Mouse (Mus musculus): ENCODE results near the gene S100a6. TPM values are rescaled to one million over a fixed set of nuclear protein-coding genes. Genes with fewer than 3 reads are reported as not detected.
A peak's percentile ranks its signal among the peaks of the same experiment; 100 is the strongest.

The S100a6 gene
- total RNA-seq (2021) = 14.2 and 31.3 TPM in 2 replicates
- long read RNA-seq, transcript S100a6-201 (3 exons, 731 nt) = major isoform, 11 of 12 reads
- long read RNA-seq, partial matches to known transcripts = 0 of 12 reads
- long read RNA-seq, other reads (novel, unspliced or antisense) = 1 of 12 reads

- peak; percentile 49 for DNase-seq
Observed at GRCm38 (mm10) chr3:90612728-90613291, at the start of gene S100a6. Gene S100a6 (plus strand): TSS chr3:90612882.

GRCm38 (mm10) chr3:90574691-90575090 is 38.0 kb upstream of the S100a6 start:
- peak; percentile 26 for DNase-seq

GRCm38 (mm10) chr3:90575320-90575719 is 37.4 kb upstream of the S100a6 start:
- DNase-seq = no peak

- no peak for DNase-seq
Observed at GRCm38 (mm10) chr3:90576351-90577001, 36.2 kb upstream of the S100a6 start.

- no peak for DNase-seq
Observed at GRCm38 (mm10) chr3:90579433-90579832, 33.2 kb upstream of the S100a6 start.

- DNase-seq = no peak
Observed at GRCm38 (mm10) chr3:90581141-90581540, 31.5 kb upstream of the S100a6 start.

- no peak for DNase-seq
Observed at GRCm38 (mm10) chr3:90582156-90582555, 30.5 kb upstream of the S100a6 start.

GRCm38 (mm10) chr3:90582556-90582955 is 30.1 kb upstream of the S100a6 start:
- DNase-seq = no peak

GRCm38 (mm10) chr3:90583893-90584292 is 28.8 kb upstream of the S100a6 start:
- peak; percentile 27 for DNase-seq

GRCm38 (mm10) chr3:90585595-90585994 is 27.1 kb upstream of the S100a6 start:
- DNase-seq = peak; percentile 55

GRCm38 (mm10) chr3:90586016-90586643 is 26.6 kb upstream of the S100a6 start:
- DNase-seq = no peak

GRCm38 (mm10) chr3:90586906-90587305 is 25.8 kb upstream of the S100a6 start:
- peak; percentile 86 for DNase-seq

- no peak for DNase-seq
Observed at GRCm38 (mm10) chr3:90587361-90588101, 25.2 kb upstream of the S100a6 start.

- DNase-seq = no peak
Observed at GRCm38 (mm10) chr3:90589390-90589789, 23.3 kb upstream of the S100a6 start.

- no peak for DNase-seq
Observed at GRCm38 (mm10) chr3:90589947-90590346, 22.7 kb upstream of the S100a6 start, which contains the start of gene S100a2. Gene S100a2 (plus strand): TSS chr3:90590247.

- no peak for DNase-seq
Observed at GRCm38 (mm10) chr3:90594466-90594865, 18.2 kb upstream of the S100a6 start.

GRCm38 (mm10) chr3:90595556-90595955 is 17.1 kb upstream of the S100a6 start:
- DNase-seq = no peak

- DNase-seq = no peak
Observed at GRCm38 (mm10) chr3:90596810-90597209, 15.9 kb upstream of the S100a6 start.

GRCm38 (mm10) chr3:90597736-90598135 is 14.9 kb upstream of the S100a6 start:
- DNase-seq = no peak

GRCm38 (mm10) chr3:90598212-90598611 is 14.5 kb upstream of the S100a6 start:
- DNase-seq = no peak

- DNase-seq = no peak
Observed at GRCm38 (mm10) chr3:90599401-90599800, 13.3 kb upstream of the S100a6 start.

GRCm38 (mm10) chr3:90600036-90600435 is 12.6 kb upstream of the S100a6 start:
- DNase-seq = no peak

Data from adrenal gland, postnatal 25 days (tissue).